Mouse (Mus musculus) heart, embryonic 16.5 days (tissue): ENCODE results near the gene Mpnd. TPM values are rescaled to one million over a fixed set of nuclear protein-coding genes. Genes with fewer than 3 reads are reported as not detected.

Experiments
- ATAC-seq: fragments of 200-750 bp; cut with Nextera tagmentation; replicated peaks from 2 replicates; pipeline ENCODE4 v1.8.0; 2017; ENCODE audit warnings: moderate number of reproducible peaks; ENCODE audit not compliant: insufficient read depth, low FRiP score; ENCODE audit errors: extremely low read depth
- H3K27ac ChIP-seq: fragments of 300-500 bp; sonication (generic); 2 replicates; pipeline ENCODE4 v1.5.1; 2014; ENCODE audit warnings: mild to moderate bottlenecking, low read length, control low read depth, moderate library complexity
- H3K27me3 ChIP-seq: fragments of 300-500 bp; sonication (generic); 2 replicates; pipeline ENCODE4 v1.6.1; 2014; ENCODE audit warnings: low read length, mixed read lengths; ENCODE audit not compliant: control insufficient read depth, insufficient read depth
- H3K36me3 ChIP-seq: fragments of 300-500 bp; sonication (generic); 2 replicates; pipeline ENCODE4 v1.6.1; 2014; ENCODE audit not compliant: control insufficient read depth, insufficient read depth
- H3K4me1 ChIP-seq: fragments of 300-500 bp; sonication (generic); 2 replicates; pipeline ENCODE4 v1.6.1; 2014; ENCODE audit warnings: low read length, mixed read lengths; ENCODE audit not compliant: control insufficient read depth, insufficient read depth
- H3K4me2 ChIP-seq: fragments of 300-500 bp; sonication (generic); 2 replicates; pipeline ENCODE4 v1.6.1; 2014; ENCODE audit warnings: low read depth, mild to moderate bottlenecking, control low read depth, low read length
- H3K4me3 ChIP-seq: fragments of 300-500 bp; sonication (generic); 2 replicates; pipeline ENCODE4 v1.5.1; 2014; ENCODE audit warnings: mild to moderate bottlenecking, control low read depth, low read length
- H3K9ac ChIP-seq: fragments of 300-500 bp; sonication (generic); 2 replicates; pipeline ENCODE4 v1.6.1; 2014; ENCODE audit warnings: low read length, control low read depth
- H3K9me3 ChIP-seq: fragments of 300-500 bp; sonication (generic); replicated peaks from 2 replicates; pipeline ENCODE4 v1.6.1; 2016; ENCODE audit warnings: low read length; ENCODE audit not compliant: control insufficient read depth
- WGBS: fragments of 180-500 bp; shearing (Covaris S2); extraction: QIAGEN DNeasy Blood & Tissue Kit; methylation state at CpG from one replicate; pipeline ENCODE4 v1.1.7; 2014; 5-methylcytosine and 5-hydroxymethylcytosine counted together
- polyA plus RNA-seq: library from polyadenylated mRNA; unstranded; fragments of >200 nt; fragmentation: Nextera tagmentation; extraction: Ambion mirVana; gene quantifications from 2 replicates; pipeline ENCODE4 v1.2.1, GENCODE M21; 2015

The Mpnd gene
- polyA plus RNA-seq, 1 experiment from 2014 or later, result 77.4 TPM

- ATAC-seq, result no peak
- Histone ChIP-seq H3K9me3 (no peaks in the 10 kb centered on the region), H3K4me3 (no peak overlapping the region), H3K27ac (no peak overlapping the region), H3K4me1 (peaks cover 14% of the 10 kb centered on the region), H3K9ac (no peak overlapping the region), H3K27me3 (0 out of 2 replicates have a peak, but pooled peaks cover 3% of the 10 kb centered on the region), H3K4me2 (no peak overlapping the region), H3K36me3 (peaks cover 15% of the 10 kb centered on the region)
These were observed 44.7 kb upstream of the Mpnd start for GRCm38 (mm10) chr17:55960791-55961190.

GRCm38 (mm10) chr17:55961631-55962030 lies 43.9 kb upstream of the Mpnd start:
- Histone ChIP-seq H3K27me3 (no peaks in the 10 kb centered on the region), H3K4me3 (no peak overlapping the region), H3K27ac (no peak overlapping the region), H3K36me3 (peaks cover 20% of the 10 kb centered on the region), H3K4me1 (peaks cover 10% of the 10 kb centered on the region), H3K4me2 (no peak overlapping the region), H3K9ac (no peak overlapping the region), H3K9me3 (no peaks in the 10 kb centered on the region)
- 95% methylated on average over 7 of the region's 7 CpGs for WGBS
- no peak for ATAC-seq

- WGBS, result 60% methylated on average over 14 of the region's 14 CpGs
- Histone ChIP-seq H3K4me3 (no peak overlapping the region), H3K4me2 (no peak overlapping the region), H3K9ac (no peak overlapping the region), H3K27me3 (no peaks in the 10 kb centered on the region), H3K4me1 (peaks cover 12% of the 10 kb centered on the region), H3K27ac (no peak overlapping the region), H3K9me3 (no peaks in the 10 kb centered on the region), H3K36me3 (peaks cover 27% of the 10 kb centered on the region)
- no peak for ATAC-seq
These were observed 42.3 kb upstream of the Mpnd start for GRCm38 (mm10) chr17:55963171-55963570.

- no peaks in the 10 kb centered on the region for H3K9me3 ChIP-seq
- H3K36me3 ChIP-seq, result peaks cover 27% of the 10 kb centered on the region
- H3K9ac ChIP-seq, result no peak overlapping the region
- no peak overlapping the region for H3K27ac ChIP-seq
- H3K27me3 ChIP-seq, result peaks cover 2% of the 10 kb centered on the region; the same call in 1 of the 2 replicates
- no peak overlapping the region for H3K4me3 ChIP-seq
- no peak overlapping the region for H3K4me2 ChIP-seq
- 94% methylated on average over 10 of the region's 10 CpGs for WGBS
- H3K4me1 ChIP-seq, result peaks cover 13% of the 10 kb centered on the region
- no peak for ATAC-seq
These were observed 41.0 kb upstream of the Mpnd start for GRCm38 (mm10) chr17:55964496-55964895.

GRCm38 (mm10) chr17:55964996-55965395 lies 40.5 kb upstream of the Mpnd start:
- Histone ChIP-seq H3K27ac (no peak overlapping the region), H3K4me3 (no peak overlapping the region), H3K9me3 (no peaks in the 10 kb centered on the region), H3K27me3 (peaks cover 5% of the 10 kb centered on the region; the same call in 1 of the 2 replicates), H3K36me3 (peaks cover 27% of the 10 kb centered on the region), H3K4me1 (peaks cover 12% of the 10 kb centered on the region), H3K4me2 (no peak overlapping the region), H3K9ac (no peak overlapping the region)
- 84% methylated on average over 9 of the region's 9 CpGs for WGBS
- ATAC-seq, result no peak

- no peak for ATAC-seq
- Histone ChIP-seq H3K4me2 (no peak overlapping the region), H3K27me3 (peaks cover 13% of the 10 kb centered on the region; the same call in 1 of the 2 replicates), H3K4me1 (peaks cover 15% of the 10 kb centered on the region), H3K9me3 (no peaks in the 10 kb centered on the region), H3K4me3 (no peak overlapping the region), H3K36me3 (peaks cover 18% of the 10 kb centered on the region), H3K9ac (no peak overlapping the region), H3K27ac (no peak overlapping the region)
- WGBS, result 91% methylated on average over 4 of the region's 4 CpGs
These were observed 38.3 kb upstream of the Mpnd start for GRCm38 (mm10) chr17:55967186-55967585.

- H3K4me3 ChIP-seq, result no peak overlapping the region
- H3K9ac ChIP-seq, result no peak overlapping the region
- ATAC-seq, result peak; percentile 20; the same call in 1 of the 2 replicates
- no peak overlapping the region for H3K4me2 ChIP-seq
- H3K27me3 ChIP-seq, result peaks cover 19% of the 10 kb centered on the region
- 0 out of 2 replicates have a peak overlapping the region, but pooled peaks have one; percentile 25 for H3K27ac ChIP-seq
- 31% methylated on average over 7 of the region's 7 CpGs for WGBS
- H3K9me3 ChIP-seq, result no peaks in the 10 kb centered on the region
- peaks cover 15% of the 10 kb centered on the region for H3K4me1 ChIP-seq
- H3K36me3 ChIP-seq, result peaks cover 16% of the 10 kb centered on the region
These were observed 37.3 kb upstream of the Mpnd start for GRCm38 (mm10) chr17:55968210-55968609.

GRCm38 (mm10) chr17:55969560-55969959 lies 36.0 kb upstream of the Mpnd start:
- no peaks in the 10 kb centered on the region for H3K9me3 ChIP-seq
- H3K4me1 ChIP-seq, result peaks cover 15% of the 10 kb centered on the region
- H3K27me3 ChIP-seq, result peaks cover 19% of the 10 kb centered on the region
- no peak for ATAC-seq
- H3K36me3 ChIP-seq, result peaks cover 16% of the 10 kb centered on the region
- no peak overlapping the region for H3K4me3 ChIP-seq
- H3K9ac ChIP-seq, result no peak overlapping the region
- WGBS, result 47% methylated on average over 14 of the region's 14 CpGs
- peak overlapping the region; percentile 10; the same call in 1 of the 2 replicates for H3K4me2 ChIP-seq
- no peak overlapping the region for H3K27ac ChIP-seq

- no peak for ATAC-seq
- peaks cover 15% of the 10 kb centered on the region for H3K4me1 ChIP-seq
- 9% methylated on average over 55 of the region's 55 CpGs for WGBS
- no peaks in the 10 kb centered on the region for H3K9me3 ChIP-seq
- no peak within 1 kb of the TSS for H3K27ac ChIP-seq
- H3K4me3 ChIP-seq, result peak within 1 kb of the TSS; percentile 61
- peaks cover 12% of the 10 kb centered on the region for H3K36me3 ChIP-seq
- H3K9ac ChIP-seq, result peak within 1 kb of the TSS; percentile 76
- H3K4me2 ChIP-seq, result peak within 1 kb of the TSS; percentile 97
- H3K27me3 ChIP-seq, result peaks cover 19% of the 10 kb centered on the region
These were observed 35.3 kb upstream of the Mpnd start, which contains the start of gene Shd for GRCm38 (mm10) chr17:55969966-55970891. Gene Shd, plus strand, starts transcription at chr17:55970467.
